Mouse (Mus musculus) myocyte (in vitro differentiated cells): ENCODE data around the gene Gm3015. TPM values are rescaled to one million over a fixed set of nuclear protein-coding genes. Genes with fewer than 3 reads are reported as not detected.
"Not testable (repeated sequence)": the region's sequence is repeated elsewhere in the genome, so short reads cannot be mapped to it uniquely, and the experiment has no call there.

Source experiments
- H3K27me3 ChIP-seq: one replicate; pipeline ENCODE4 v1.6.1; 2011; ENCODE audit not compliant: control insufficient read depth, insufficient read depth, insufficient read length
- H3K36me3 ChIP-seq: one replicate; pipeline ENCODE4 v1.6.1; 2011; ENCODE audit not compliant: control insufficient read depth, insufficient read depth
- H3K4me2 ChIP-seq: one replicate; pipeline ENCODE4 v1.6.1; 2011; ENCODE audit warnings: low read depth, control low read depth
- H3K4me3 ChIP-seq: one replicate; pipeline ENCODE4 v1.5.1; 2011; ENCODE audit warnings: mild to moderate bottlenecking, control low read depth, moderate library complexity
- H3K79me2 ChIP-seq: one replicate; pipeline ENCODE4 v1.6.1; 2011; ENCODE audit not compliant: control insufficient read depth, insufficient read depth
- H3ac ChIP-seq: one replicate; pipeline ENCODE4 v1.6.1; 2011; ENCODE audit not compliant: control insufficient read depth, insufficient read length
- polyA plus RNA-seq: library from polyadenylated mRNA; unstranded; fragments of >200 nt; fragmentation: generic; extraction: Trizol; gene quantifications from one replicate; pipeline ENCODE4 v1.2.1, GENCODE M21; 2012; ENCODE audit warnings: missing spikeins

Gene Gm3015
- not detected for polyA plus RNA-seq

DNA sequence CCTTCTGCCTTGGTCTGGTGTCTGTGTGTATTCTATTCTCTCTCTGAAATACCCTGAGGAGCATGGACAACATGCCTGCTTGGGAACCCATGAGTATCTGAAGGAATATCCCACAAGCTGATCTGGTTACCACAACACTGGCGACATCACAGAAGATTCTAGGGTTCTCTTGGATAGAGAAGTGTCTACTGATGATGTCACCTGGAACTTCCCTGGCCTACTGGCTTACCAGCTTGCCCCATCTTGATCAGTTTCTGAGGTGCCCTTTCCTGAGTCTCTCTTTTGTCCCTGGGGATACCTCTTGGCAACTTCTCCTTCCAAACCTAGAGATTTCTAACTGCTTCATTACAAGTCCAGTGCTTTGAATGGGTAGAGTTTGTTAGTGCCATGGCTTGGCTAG, at the start of gene Gm3015:
Gene Gm3015 (minus strand): TSS at position 101 of the 400 bp plus-strand sequence.
- not testable (repeated sequence) for H3K27me3 ChIP-seq

DNA sequence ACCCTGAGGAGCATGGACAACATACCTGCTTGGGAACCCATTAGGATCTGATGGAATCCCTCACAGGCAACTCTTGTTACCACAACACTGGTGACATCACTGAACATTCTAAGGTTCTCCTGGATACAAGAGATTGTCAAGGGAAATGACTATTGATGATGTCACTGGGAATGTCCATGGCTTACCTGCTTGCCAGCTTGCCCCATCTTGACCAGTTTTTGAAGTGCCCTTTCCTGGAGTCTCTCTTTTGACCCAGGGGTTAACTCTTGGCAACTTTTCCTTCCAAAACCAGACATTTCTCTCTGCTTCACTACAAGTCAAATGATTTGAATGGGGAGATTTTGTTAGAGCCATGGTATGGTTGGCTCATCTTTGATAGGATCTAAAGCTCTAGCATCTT, 29.3 kb upstream of the Gm3015 start, which contains the start of gene Gm10377:
Gene Gm10377 (minus strand): TSS at position 101 of the 400 bp plus-strand sequence.
- H3K79me2 ChIP-seq, H3K36me3 ChIP-seq, H3K4me3 ChIP-seq, H3K27me3 ChIP-seq, H3K4me2 ChIP-seq, H3ac ChIP-seq: not testable (repeated sequence)

More for the DNA sequence above, at the start of gene Gm3015:
- not testable (repeated sequence) for H3K4me3 ChIP-seq, H3K4me2 ChIP-seq, H3ac ChIP-seq, H3K79me2 ChIP-seq, H3K36me3 ChIP-seq

Other genes starting within 250 kb of the Gm3015 start
- gene Gm8024, start 244.5 kb downstream of the Gm3015 start, polyA plus RNA-seq, result not detected
- gene Gm17124, start 168.9 kb downstream of the Gm3015 start, polyA plus RNA-seq, result not detected
- gene Gm3633, start 126.9 kb downstream of the Gm3015 start, polyA plus RNA-seq, result not detected
- not detected for gene Gm10378, start 112.9 kb downstream of the Gm3015 start, polyA plus RNA-seq
- gene Gm10377, start 29.2 kb upstream of the Gm3015 start, polyA plus RNA-seq, result not detected
- not detected for gene Gm21977, start 84.7 kb upstream of the Gm3015 start, polyA plus RNA-seq
- not detected for gene Gm8082, start 224.8 kb upstream of the Gm3015 start, polyA plus RNA-seq
- gene Gm10376, start 246.8 kb upstream of the Gm3015 start, polyA plus RNA-seq, result not detected